Mouse (Mus musculus) heart, embryonic 10.5 days (tissue): Measurements from ENCODE around the gene Tmem97. TPM values are rescaled to one million over a fixed set of nuclear protein-coding genes. Genes with fewer than 3 reads are reported as not detected.

ENCODE experiments used
- DNase-seq: peaks from one replicate; pipeline ENCODE4 v3.0.0-alpha.2; 2017; ENCODE audit warnings: low spot score
- H3K27ac ChIP-seq: fragments of 300-500 bp; sonication (generic); 2 replicates; pipeline ENCODE4 v1.5.1; 2016; ENCODE audit warnings: mild to moderate bottlenecking
- H3K27me3 ChIP-seq: fragments of 300-500 bp; sonication (generic); 2 replicates; pipeline ENCODE4 v1.6.1; 2016; ENCODE audit warnings: mild to moderate bottlenecking; ENCODE audit not compliant: poor library complexity, insufficient read depth, severe bottlenecking
- H3K36me3 ChIP-seq: fragments of 300-500 bp; sonication (generic); 2 replicates; pipeline ENCODE4 v1.6.1; 2016; ENCODE audit warnings: mild to moderate bottlenecking, moderate library complexity
- H3K4me1 ChIP-seq: fragments of 300-500 bp; sonication (generic); 2 replicates; pipeline ENCODE4 v1.6.1; 2016; ENCODE audit warnings: mild to moderate bottlenecking
- H3K4me3 ChIP-seq: fragments of 300-500 bp; sonication (generic); 2 replicates; pipeline ENCODE4 v1.5.1; 2016; ENCODE audit warnings: mild to moderate bottlenecking, moderate library complexity
- H3K9me3 ChIP-seq: fragments of 300-500 bp; sonication (generic); 2 replicates; pipeline ENCODE4 v1.6.1; 2016; ENCODE audit warnings: mild to moderate bottlenecking, moderate library complexity
- WGBS: fragments of 180-500 bp; shearing (Covaris S2); methylation state at CpG from one replicate; pipeline ENCODE4 v1.1.7; 2016; 5-methylcytosine and 5-hydroxymethylcytosine counted together
- polyA plus RNA-seq: library from polyadenylated mRNA; unstranded; fragments of >200 nt; fragmentation: Nextera tagmentation; extraction: Ambion mirVana; gene quantifications from 2 replicates; pipeline ENCODE4 v1.2.1, GENCODE M21; 2016

Gene Tmem97
- polyA plus RNA-seq, 1 experiment from 2014 or later, result 105 TPM

- H3K4me3 ChIP-seq, result no peak overlapping the region
- no peaks in the 10 kb centered on the region for H3K9me3 ChIP-seq
- 91% methylated on average over 1 of the region's 1 CpGs for WGBS
- no peaks in the 10 kb centered on the region for H3K27me3 ChIP-seq
- peaks cover 98% of the 10 kb centered on the region for H3K36me3 ChIP-seq
- H3K27ac ChIP-seq, result no peak overlapping the region
- H3K4me1 ChIP-seq, result no peaks in the 10 kb centered on the region; the same call in 1 of the 2 replicates
- DNase-seq, result no peak
Measured at GRCm38 (mm10) chr11:78522481-78522997, 28.0 kb downstream of the Tmem97 start.

GRCm38 (mm10) chr11:78521880-78522279, 28.7 kb downstream of the Tmem97 start:
- H3K9me3 ChIP-seq, result no peaks in the 10 kb centered on the region
- peaks cover 95% of the 10 kb centered on the region for H3K36me3 ChIP-seq
- H3K27me3 ChIP-seq, result no peaks in the 10 kb centered on the region
- H3K4me3 ChIP-seq, result no peak overlapping the region
- no peaks in the 10 kb centered on the region; the same call in 1 of the 2 replicates for H3K4me1 ChIP-seq
- DNase-seq, result no peak
- 91% methylated on average over 3 of the region's 3 CpGs for WGBS
- no peak overlapping the region for H3K27ac ChIP-seq

DNA sequence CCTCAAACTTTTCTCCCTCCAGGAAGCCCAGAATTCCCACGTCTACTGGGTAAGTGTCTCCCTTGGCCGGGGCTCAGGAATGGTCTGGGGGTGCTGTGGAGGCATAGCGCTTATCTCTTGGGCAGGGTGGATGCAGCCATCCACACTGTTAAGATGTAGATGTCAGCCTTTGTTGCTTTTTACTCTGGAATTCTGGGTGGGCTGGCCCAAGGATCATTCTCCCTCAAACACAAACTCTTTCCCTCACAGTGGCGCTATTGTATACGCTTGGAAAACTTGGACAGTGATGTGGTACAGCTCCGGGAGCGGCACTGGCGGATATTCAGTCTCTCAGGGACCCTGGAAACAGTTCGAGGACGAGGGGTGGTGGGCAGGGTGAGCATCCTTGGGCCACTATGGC, 31.6 kb downstream of the Tmem97 start:
- Histone ChIP-seq H3K27me3 (no peaks in the 10 kb centered on the region), H3K9me3 (no peaks in the 10 kb centered on the region), H3K4me3 (no peak overlapping the region), H3K4me1 (no peaks in the 10 kb centered on the region), H3K36me3 (peaks cover 94% of the 10 kb centered on the region), H3K27ac (no peak overlapping the region)
- WGBS, result 89% methylated on average over 10 of the region's 10 CpGs
- no peak for DNase-seq

DNA sequence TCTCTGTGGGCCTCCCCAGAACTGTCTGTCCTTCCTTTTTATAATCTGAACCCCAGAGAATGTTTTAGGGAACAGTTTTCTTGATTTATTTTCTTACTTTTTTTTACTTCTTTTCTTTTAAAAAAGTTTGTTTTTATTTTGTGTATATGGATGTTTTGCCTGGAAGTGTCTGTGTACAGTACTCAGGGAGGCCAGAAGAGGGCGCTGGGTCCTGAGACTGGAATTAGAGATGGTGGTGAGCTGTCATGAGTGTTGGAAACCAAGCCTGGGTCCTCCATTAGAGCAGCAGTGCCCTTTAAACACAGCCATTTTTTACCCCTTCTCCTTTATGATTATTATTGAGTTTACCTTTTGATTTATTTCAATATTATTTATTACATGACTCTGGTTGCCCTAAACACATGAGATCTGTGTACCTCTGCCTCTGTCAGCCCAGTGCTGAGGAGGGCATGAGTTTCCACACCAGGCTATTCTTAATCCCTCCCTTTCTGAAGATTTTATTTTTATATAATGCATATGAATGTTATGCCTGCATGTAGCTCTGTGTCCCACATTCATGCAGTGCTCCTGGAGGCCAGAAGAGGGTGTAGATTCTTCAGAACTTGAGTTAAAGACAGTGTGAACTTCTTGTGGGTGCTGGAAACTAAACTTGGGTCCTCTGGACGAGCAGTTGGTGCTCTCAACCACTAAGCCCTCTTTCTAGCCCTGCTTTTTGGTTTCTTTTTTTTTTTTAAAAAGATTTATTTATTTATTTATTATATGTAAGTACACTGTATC, 34.8 kb downstream of the Tmem97 start:
- WGBS, result 62% methylated on average over 2 of the region's 2 CpGs
- no peak overlapping the region for H3K27ac ChIP-seq
- H3K27me3 ChIP-seq, result no peaks in the 10 kb centered on the region
- H3K36me3 ChIP-seq, result peaks cover 62% of the 10 kb centered on the region
- no peak for DNase-seq
- H3K4me3 ChIP-seq, result no peak overlapping the region
- peaks cover 18% of the 10 kb centered on the region for H3K4me1 ChIP-seq
- no peaks in the 10 kb centered on the region for H3K9me3 ChIP-seq

- H3K27me3 ChIP-seq, result no peaks in the 10 kb centered on the region
- no peak for DNase-seq
- no peaks in the 10 kb centered on the region for H3K9me3 ChIP-seq
- peaks cover 57% of the 10 kb centered on the region for H3K36me3 ChIP-seq
- 85% methylated on average over 3 of the region's 3 CpGs for WGBS
- peak overlapping the region; percentile 88 for H3K4me3 ChIP-seq
- peak overlapping the region; percentile 97; the same call in 1 of the 2 replicates for H3K27ac ChIP-seq
- peaks cover 18% of the 10 kb centered on the region for H3K4me1 ChIP-seq
Measured at GRCm38 (mm10) chr11:78513106-78513790, 37.3 kb downstream of the Tmem97 start.

DNA sequence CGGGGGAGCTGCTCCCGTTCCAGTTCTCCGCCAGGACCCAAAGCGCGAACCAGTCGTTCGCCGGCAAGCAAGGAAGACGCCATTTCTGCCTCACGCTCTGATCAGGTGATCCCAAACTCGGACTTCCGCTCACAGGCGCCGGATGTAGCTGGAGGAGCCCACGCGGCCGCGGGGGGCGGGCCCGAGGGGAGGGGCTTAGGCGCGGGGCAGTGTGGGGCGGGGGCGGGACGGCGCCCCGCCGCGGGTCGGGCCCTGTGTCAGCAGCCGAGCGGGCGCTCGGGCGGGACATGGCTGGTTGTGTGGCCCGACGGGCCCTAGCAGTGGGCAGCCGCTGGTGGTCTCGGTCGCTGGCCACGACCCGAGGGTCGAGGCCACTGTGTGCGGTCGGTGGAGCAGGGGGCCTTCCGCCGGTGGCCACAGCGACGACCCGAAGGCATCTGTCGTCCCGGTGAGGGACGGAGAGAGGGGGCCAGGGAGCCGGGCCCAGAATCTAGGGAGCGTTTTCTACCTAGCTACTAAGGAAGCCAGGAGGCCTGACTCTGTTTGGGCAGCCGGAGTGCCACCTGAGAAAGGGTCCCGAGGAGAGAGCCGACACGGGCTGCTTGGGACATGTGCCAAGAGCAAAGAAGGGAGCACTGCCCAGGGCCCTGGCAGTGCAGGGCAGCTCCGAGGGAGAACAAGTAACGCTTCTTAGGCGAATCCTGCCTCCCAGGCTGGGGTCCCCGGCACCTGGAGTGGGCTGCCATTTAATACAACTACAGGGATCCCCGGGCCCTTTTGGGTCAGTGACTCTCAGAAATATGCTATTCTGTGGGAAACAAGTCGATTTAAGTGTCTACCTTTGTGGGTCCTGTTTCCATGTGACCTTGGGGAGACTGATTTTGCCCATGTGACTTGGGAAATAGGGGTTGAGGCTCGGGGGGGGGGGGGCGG, 38.3 kb downstream of the Tmem97 start, which contains the start of the genes Tmem199 and Poldip2:
Gene Tmem199 (minus strand): TSS at position 148 of the 933 bp plus-strand sequence.
Gene Poldip2 (plus strand): TSS at position 169 of the 933 bp plus-strand sequence.
- H3K27ac ChIP-seq, result peak within 1 kb of the TSS; percentile 97
- H3K4me1 ChIP-seq, result peaks cover 18% of the 10 kb centered on the region
- under 1% methylated on average over 67 of the region's 67 CpGs for WGBS
- H3K36me3 ChIP-seq, result peaks cover 57% of the 10 kb centered on the region
- no peaks in the 10 kb centered on the region for H3K27me3 ChIP-seq
- no peaks in the 10 kb centered on the region for H3K9me3 ChIP-seq
- peak within 1 kb of the TSS; percentile 88 for H3K4me3 ChIP-seq
- peak; percentile 97 for DNase-seq

DNA sequence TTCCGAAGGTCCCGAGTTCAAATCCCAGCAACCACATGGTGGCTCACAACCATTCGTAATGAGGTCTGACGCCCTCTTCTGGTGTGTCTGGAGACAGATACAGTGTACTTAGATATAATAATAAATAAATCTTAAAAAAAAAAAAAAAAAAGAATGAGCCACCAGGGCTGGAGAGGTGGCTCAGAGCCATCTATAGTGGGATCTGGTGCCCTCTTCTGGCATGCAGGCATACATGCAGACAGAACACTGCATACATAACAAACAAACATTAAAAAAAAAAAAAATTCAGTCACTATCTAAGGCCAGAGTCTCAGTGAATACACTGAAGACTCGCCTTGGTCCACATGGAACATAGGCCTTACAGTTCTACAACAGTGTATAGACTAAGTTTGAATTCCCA, 41.4 kb downstream of the Tmem97 start:
- no peaks in the 10 kb centered on the region for H3K27me3 ChIP-seq
- H3K4me1 ChIP-seq, result peaks cover 18% of the 10 kb centered on the region
- no peaks in the 10 kb centered on the region for H3K9me3 ChIP-seq
- no peak overlapping the region for H3K4me3 ChIP-seq
- peaks cover 52% of the 10 kb centered on the region for H3K36me3 ChIP-seq
- 84% methylated on average over 5 of the region's 5 CpGs for WGBS
- no peak overlapping the region for H3K27ac ChIP-seq
- DNase-seq, result no peak

DNA sequence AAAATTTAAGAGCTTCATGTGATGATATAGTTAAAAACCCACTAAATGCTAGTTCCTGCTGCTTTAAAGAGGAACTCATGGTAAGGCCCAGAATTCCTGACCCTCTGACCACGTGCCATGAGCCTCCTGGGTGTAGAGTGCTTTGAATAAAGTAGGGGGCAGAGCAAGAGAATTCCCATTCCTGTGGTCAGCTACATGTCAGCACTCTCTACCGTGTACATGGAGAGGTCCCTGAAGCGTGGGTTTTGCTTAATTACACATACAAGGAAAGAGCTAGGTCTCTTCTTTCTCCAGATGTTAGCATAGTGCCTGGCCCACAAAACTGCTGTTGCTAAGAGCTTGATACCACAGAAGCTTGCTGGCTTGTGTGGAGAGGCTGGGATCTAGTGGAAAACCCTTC, 45.1 kb downstream of the Tmem97 start:
- H3K36me3 ChIP-seq, result peaks cover 49% of the 10 kb centered on the region

GRCm38 (mm10) chr11:78502909-78503650, 47.5 kb downstream of the Tmem97 start, which contains the start of gene Sebox:
Gene Sebox, plus strand, starts transcription at chr11:78503447.
- Histone ChIP-seq H3K4me1 (0 out of 2 replicates have a peak, but pooled peaks cover under 1% of the 10 kb centered on the region), H3K4me3 (no peak within 1 kb of the TSS), H3K27me3 (peaks cover 47% of the 10 kb centered on the region), H3K27ac (no peak within 1 kb of the TSS), H3K9me3 (no peaks in the 10 kb centered on the region), H3K36me3 (peaks cover 29% of the 10 kb centered on the region)
- WGBS, result 68% methylated on average over 7 of the region's 7 CpGs
- no peak for DNase-seq

More for the DNA sequence above, 45.1 kb downstream of the Tmem97 start:
- no peak overlapping the region for H3K27ac ChIP-seq
- 82% methylated on average over 3 of the region's 3 CpGs for WGBS
- peaks cover 23% of the 10 kb centered on the region for H3K27me3 ChIP-seq
- no peak overlapping the region for H3K4me3 ChIP-seq
- no peak for DNase-seq
- no peaks in the 10 kb centered on the region for H3K9me3 ChIP-seq
- H3K4me1 ChIP-seq, result no peaks in the 10 kb centered on the region

DNA sequence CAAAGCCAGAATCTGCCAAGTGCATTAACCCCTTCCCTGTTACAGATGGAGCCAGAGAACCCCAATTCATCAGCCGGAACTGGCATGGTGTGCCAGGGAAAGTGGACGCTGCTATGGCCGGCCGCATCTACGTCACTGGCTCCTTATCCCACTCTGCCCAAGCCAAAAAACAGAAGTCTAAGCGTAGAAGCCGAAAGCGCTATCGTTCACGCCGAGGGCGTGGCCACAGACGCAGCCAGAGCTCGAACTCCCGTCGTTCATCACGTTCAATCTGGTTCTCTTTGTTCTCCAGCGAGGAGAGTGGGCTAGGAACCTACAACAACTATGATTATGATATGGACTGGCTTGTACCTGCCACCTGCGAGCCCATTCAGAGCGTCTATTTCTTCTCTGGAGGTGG, 49.0 kb downstream of the Tmem97 start:
- peaks cover 15% of the 10 kb centered on the region for H3K36me3 ChIP-seq
- WGBS, result 73% methylated on average over 20 of the region's 20 CpGs
- H3K27ac ChIP-seq, result no peak overlapping the region
- no peak overlapping the region for H3K4me3 ChIP-seq
- no peak for DNase-seq
- H3K4me1 ChIP-seq, result peaks cover 14% of the 10 kb centered on the region
- H3K27me3 ChIP-seq, result peaks cover 62% of the 10 kb centered on the region
- H3K9me3 ChIP-seq, result no peaks in the 10 kb centered on the region

DNA sequence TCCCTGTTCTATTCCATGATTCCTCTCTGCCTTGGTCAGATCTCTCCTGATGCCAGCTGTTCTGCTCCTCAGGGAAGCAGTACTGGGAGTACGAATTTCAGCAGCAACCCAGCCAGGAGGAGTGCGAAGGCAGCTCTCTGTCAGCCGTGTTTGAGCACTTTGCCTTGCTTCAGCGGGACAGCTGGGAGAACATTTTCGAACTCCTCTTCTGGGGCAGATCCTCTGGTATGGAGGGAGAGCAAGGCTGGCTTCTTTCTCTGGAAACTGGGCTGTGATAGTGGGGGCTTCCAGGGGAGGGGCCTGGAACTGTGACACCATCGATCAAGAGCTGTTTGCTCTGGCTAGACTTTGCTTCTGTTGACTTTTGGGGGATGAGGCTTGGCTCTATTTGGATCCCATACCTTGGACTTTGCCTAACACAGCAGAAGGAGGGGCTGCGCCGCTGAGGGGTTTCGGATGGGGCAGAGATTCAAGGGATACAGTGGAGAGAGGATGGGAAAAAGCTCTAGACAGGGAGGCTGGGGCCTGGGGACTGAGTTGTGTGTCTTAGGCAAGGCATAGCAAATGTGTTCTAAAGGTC, 49.9 kb downstream of the Tmem97 start:
- Histone ChIP-seq H3K9me3 (no peaks in the 10 kb centered on the region), H3K27me3 (peaks cover 70% of the 10 kb centered on the region), H3K4me1 (peaks cover 14% of the 10 kb centered on the region), H3K4me3 (no peak overlapping the region), H3K27ac (no peak overlapping the region), H3K36me3 (peaks cover 6% of the 10 kb centered on the region; the same call in 1 of the 2 replicates)
- DNase-seq, result no peak
- WGBS, result 69% methylated on average over 9 of the region's 9 CpGs
